In genomic region chr11:117968016-117968671, GRCm38 (mm10) we compare ENCODE assay signal across 7 mouse cellular contexts. TPM values are rescaled to one million over a fixed set of nuclear protein-coding genes. Genes with fewer than 3 reads are reported as not detected.
A peak's percentile ranks its signal among the peaks of the same experiment; 100 is the strongest.
DNase-seq lines count a peak whose midpoint lies in the region; ATAC-seq lines count a peak whose summit lies in the region.

No protein-coding gene starts in this region.

- H3K27ac ChIP-seq in heart, embryonic 14.5 days (replicated peaks in 1 of 2; ENCODE audit: control insufficient read depth in 1 of 2, insufficient read depth in 1 of 2, low read depth in 2 of 2, low read length in 2 of 2): peak overlapping the region; percentile 86 to 87; a peak in 3 of 4 replicates
- H3K27ac ChIP-seq in limb, embryonic 12.5 days: peak overlapping the region; percentile 98

- peaks cover 19% of the 10 kb centered on the region for H3K27me3 ChIP-seq in heart, embryonic 14.5 days (ENCODE audit: control insufficient read depth, insufficient read depth, low read length)
- peaks cover 27% of the 10 kb centered on the region for H3K27me3 ChIP-seq in limb, embryonic 12.5 days

- peak overlapping the region; percentile 97 for H3K4me2 ChIP-seq in heart, embryonic 14.5 days (ENCODE audit: low read length)
- H3K4me2 ChIP-seq in limb, embryonic 12.5 days: peak overlapping the region; percentile 99

- H3K4me3 ChIP-seq in heart, embryonic 14.5 days (ENCODE audit: control insufficient read depth in 1 of 2, insufficient read depth in 1 of 2, low read depth in 1 of 2, low read length in 2 of 2): peak overlapping the region; percentile 75 to 76
- H3K4me3 ChIP-seq in limb, embryonic 12.5 days (replicated peaks): peak overlapping the region; percentile 71

- peak; percentile 60 for DNase-seq in ovary, postnatal 36 days (ENCODE audit: low spot score)
- no peak for DNase-seq in ovary, adult 18-20 months (ENCODE audit: low spot score)
- DNase-seq in cerebellum, postnatal 14 days: peak; percentile 63
- DNase-seq in naive thymus-derived CD4-positive, alpha-beta T cell, adult 2 months (ENCODE audit: low read depth): peak; percentile 74
- no peak for DNase-seq in frontal cortex, postnatal 25 days (ENCODE audit: low spot score in 2 of 2)

- ATAC-seq in heart, embryonic 14.5 days (ENCODE audit: insufficient number of reproducible peaks, insufficient read depth, low FRiP score, low read depth): no peak
- ATAC-seq in limb, embryonic 12.5 days (ENCODE audit: insufficient number of reproducible peaks, insufficient read depth, low FRiP score, low TSS enrichment, low read depth): peak; percentile 0; the same call in 1 of the 2 replicates

- H3K9me3 ChIP-seq in heart, embryonic 14.5 days (ENCODE audit: control insufficient read depth, low read length): no peaks in the 10 kb centered on the region
- no peaks in the 10 kb centered on the region for H3K9me3 ChIP-seq in limb, embryonic 12.5 days

- WGBS in heart, embryonic 14.5 days: under 1% methylated on average over 64 of the region's 64 CpGs
- WGBS in limb, embryonic 12.5 days: under 1% methylated on average over 64 of the region's 64 CpGs

- peak overlapping the region; percentile 84 for H3K9ac ChIP-seq in heart, embryonic 14.5 days (ENCODE audit: low read length)
- H3K9ac ChIP-seq in limb, embryonic 12.5 days (replicated peaks): peak overlapping the region; percentile 83

- H3K4me1 ChIP-seq in heart, embryonic 14.5 days (ENCODE audit: control insufficient read depth in 2 of 2, insufficient read depth in 2 of 2, low read length in 2 of 2): peaks cover 25 to 44% of the 10 kb centered on the region in 2 experiments
- H3K4me1 ChIP-seq in limb, embryonic 12.5 days (replicated peaks): peaks cover 61% of the 10 kb centered on the region

- H3K36me3 ChIP-seq in heart, embryonic 14.5 days (ENCODE audit: control insufficient read depth, insufficient read depth, low read length): peaks cover 5% of the 10 kb centered on the region; the same call in 1 of the 2 replicates
- H3K36me3 ChIP-seq in limb, embryonic 12.5 days: peaks cover 10% of the 10 kb centered on the region

RNA-seq across cellular contexts. Expression of gene Socs3, which starts 1.7 kb away (rescaled TPM):
- 2.0 and 2.3 TPM in 2 replicates for polyA plus RNA-seq in heart, embryonic 14.5 days (2014; fragmentation: Nextera tagmentation; extraction: Ambion mirVana)
- polyA plus RNA-seq in limb, embryonic 12.5 days (2016; fragmentation: Nextera tagmentation; extraction: Ambion mirVana): 14.9 and 16.4 TPM in 2 replicates

RNA-seq across cellular contexts. Expression of gene Pgs1, which starts 17.9 kb away (rescaled TPM):
- 23.1 TPM in 2 replicates for polyA plus RNA-seq in heart, embryonic 14.5 days (2014; fragmentation: Nextera tagmentation; extraction: Ambion mirVana)
- 40.7 and 43.1 TPM in 2 replicates for polyA plus RNA-seq in limb, embryonic 12.5 days (2016; fragmentation: Nextera tagmentation; extraction: Ambion mirVana)

Comparison
In these comparisons a context has a peak if more than half of its experiments do, and no peak if none do; other contexts are left out.
1. DNase-seq: peak in ovary, postnatal 36 days (single experiment), cerebellum, postnatal 14 days (2 of 2) and naive thymus-derived CD4-positive, alpha-beta T cell, adult 2 months (single experiment); none in ovary, adult 18-20 months (single experiment) and frontal cortex, postnatal 25 days (0 of 2).